Mouse (Mus musculus): ENCODE results near the gene Olfr709-ps1. TPM values are rescaled to one million over a fixed set of nuclear protein-coding genes. Genes with fewer than 3 reads are reported as not detected.
"Not testable (repeated sequence)": the region's sequence is repeated elsewhere in the genome, so short reads cannot be mapped to it uniquely, and the experiment has no call there.

The Olfr709-ps1 gene
- total RNA-seq (2015): not detected in 2 replicates
- total RNA-seq (2017): not detected in 2 replicates

DNA sequence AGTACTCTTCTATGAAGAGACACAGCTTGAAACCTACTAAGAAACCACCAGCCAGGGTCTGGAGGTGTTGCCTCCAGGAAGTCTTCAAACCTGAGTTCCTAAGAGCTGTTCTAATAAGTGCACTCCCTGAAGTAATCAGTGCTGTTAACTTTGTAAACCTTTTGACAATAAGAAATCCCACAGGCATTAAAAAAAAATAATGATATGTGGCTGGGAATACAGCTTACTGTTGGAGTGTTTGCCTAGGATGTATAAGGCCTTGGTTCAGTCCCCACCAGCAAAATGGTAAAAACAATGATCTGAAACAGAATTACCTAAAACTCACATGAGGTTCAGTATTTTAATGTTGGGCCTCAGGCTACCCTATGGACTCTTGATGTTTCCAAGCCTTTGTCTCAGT, at the start of gene Olfr709-ps1:
Olfr709-ps1 (minus strand) TSS at position 101 of the 400 bp plus-strand sequence.
- ATAC-seq (ENCODE audit: poor library complexity, severe bottlenecking): no peak

DNA sequence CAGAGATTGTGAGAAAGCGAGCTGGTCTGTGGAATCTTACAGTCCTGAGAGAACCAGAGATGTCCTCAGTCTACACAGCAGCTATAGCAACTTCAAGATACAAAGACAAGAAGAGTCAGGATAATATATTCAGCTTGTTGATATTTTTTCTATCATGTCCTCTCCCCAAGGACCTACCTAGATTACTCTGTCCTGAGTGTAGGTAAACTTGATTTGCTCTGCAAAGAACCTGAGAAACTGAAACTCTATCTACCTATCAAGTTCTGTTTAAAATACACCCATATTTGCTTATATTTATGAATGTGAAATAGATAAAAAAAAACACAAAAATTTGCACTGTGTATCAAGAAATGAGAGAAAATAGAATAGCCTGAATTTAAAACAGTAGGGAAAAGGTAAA, 43.3 kb upstream of the Olfr709-ps1 start, which contains the start of gene Olfr711:
Olfr711 (minus strand) TSS at position 101 of the 400 bp plus-strand sequence.
- ATAC-seq (ENCODE audit: poor library complexity, severe bottlenecking): no peak

DNA sequence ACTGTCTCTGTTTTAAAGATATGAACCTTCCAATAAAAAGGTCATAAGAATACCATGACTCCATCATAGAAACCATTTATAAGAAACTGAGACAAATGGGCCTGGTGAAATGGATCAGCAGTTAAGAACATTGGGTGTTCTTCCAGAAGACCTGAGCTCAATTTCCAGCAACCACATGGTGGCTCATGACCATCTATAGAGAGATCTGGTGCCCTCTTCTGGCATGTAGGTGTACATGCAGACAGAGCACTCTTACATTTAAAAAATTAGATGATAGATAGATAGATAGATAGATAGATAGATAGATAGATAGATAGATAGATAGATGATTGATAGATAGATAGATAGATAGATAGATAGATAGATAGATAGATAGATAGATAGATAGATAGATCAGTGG, 35.5 kb upstream of the Olfr709-ps1 start:
- not testable (repeated sequence) for ATAC-seq (ENCODE audit: poor library complexity, severe bottlenecking)

DNA sequence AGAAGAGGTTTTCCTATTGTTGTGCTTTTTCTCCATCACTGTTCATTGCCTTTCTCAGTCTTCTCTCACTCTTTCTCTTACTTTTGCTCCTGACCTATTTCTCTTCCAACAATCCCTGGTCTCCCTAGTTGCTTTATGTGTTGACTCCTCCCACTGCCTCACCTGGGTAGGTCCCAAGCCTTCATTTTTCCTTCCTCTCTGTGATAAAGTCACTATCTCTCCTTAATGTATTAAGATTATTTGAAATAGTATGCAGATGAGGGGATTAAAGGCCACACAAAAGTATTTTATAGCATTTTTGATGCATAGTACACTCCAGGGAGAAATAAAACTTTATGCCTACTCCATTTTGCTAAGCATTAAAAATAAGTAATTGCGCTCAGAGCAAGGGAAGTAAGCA, 31.8 kb upstream of the Olfr709-ps1 start, which contains the start of gene Olfr6:
Olfr6 (minus strand) TSS at position 101 of the 400 bp plus-strand sequence.
- no peak for ATAC-seq (ENCODE audit: poor library complexity, severe bottlenecking)

DNA sequence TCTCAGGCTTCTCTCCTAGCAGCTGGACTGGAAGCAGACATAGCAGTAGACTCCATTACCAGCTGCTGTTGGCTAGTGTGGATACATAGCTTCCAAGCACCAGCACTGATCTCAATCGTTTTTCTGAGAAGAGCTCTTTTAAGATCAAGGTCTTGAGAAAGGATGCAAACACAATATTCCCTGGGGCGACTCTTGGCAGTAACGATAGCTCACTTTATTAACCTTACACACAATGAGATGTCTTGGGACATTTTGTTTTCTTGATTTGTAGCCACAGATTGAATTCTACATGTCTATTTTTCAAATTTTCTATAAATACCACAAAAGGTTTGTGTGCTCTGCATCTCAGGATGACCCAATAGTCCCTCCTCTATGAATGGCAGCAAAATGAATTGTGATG, 16.2 kb upstream of the Olfr709-ps1 start, which contains the start of gene Olfr710:
Olfr710 (minus strand) TSS at position 101 of the 400 bp plus-strand sequence.
- no peak for ATAC-seq (ENCODE audit: poor library complexity, severe bottlenecking)

DNA sequence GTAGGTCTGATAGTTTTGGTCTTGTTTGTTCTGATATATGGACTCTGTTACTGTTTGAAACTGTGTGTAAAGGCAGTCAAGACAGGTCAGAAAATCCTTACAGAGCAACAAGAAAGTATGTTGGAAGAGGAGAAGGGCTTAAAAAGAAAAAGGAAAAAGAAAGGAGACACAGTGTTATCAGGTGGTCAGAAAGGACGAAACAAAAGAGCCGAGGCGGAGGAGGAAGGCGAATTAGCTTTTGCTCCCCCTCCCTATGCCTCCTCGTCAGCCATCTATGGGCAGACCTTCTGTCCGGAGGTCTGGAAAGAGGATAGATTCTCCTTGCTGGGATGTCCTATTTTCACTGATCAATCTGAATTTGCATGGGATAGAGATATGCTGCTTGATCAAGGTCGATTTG, 11.1 kb downstream of the Olfr709-ps1 start:
- ATAC-seq (ENCODE audit: poor library complexity, severe bottlenecking): not testable (repeated sequence)

DNA sequence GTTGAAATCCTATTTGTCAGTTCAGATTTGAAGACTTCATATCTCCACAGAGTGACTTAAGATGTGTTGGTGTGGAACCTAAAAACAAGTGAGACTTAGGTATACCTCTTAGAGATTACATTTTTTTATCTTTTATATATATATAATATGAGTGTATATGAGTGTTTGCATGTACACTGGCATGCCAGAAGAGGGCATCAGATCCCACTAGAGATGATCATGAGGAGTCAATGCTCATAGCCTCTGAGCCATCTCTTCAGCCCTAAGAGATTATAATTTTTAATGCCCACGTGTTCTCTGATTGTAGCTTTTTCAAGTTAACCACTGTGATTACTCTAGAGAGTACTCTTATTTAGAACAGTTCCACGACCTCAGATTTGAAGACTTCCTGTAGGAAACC, 24.3 kb downstream of the Olfr709-ps1 start, which contains the start of gene Olfr1532-ps1:
Olfr1532-ps1 (plus strand) TSS at position 326 of the 400 bp plus-strand sequence.
- no peak for ATAC-seq (ENCODE audit: poor library complexity, severe bottlenecking)

DNA sequence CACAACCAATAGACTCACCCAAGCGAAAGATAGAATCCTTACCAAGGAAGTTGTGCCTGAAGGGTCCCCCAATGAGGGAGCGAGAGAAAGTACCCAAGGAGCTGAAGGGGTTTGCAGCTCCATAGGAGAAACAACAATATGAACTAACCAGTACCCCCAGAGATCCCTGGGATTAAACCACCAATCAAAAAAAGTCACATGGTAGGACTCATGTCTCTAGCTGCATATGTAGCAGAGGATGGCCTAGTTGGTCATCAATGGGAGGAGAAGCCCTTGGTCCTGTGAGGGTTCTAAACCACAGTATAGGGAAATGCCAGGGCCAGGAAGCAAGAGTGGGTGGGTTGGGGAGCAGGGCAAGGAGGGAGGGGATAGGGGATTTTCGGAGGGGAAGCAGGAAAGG, 30.9 kb downstream of the Olfr709-ps1 start, which contains the start of gene Olfr707:
Olfr707 (minus strand) TSS at position 101 of the 400 bp plus-strand sequence.
- not testable (repeated sequence) for ATAC-seq (ENCODE audit: poor library complexity, severe bottlenecking)

DNA sequence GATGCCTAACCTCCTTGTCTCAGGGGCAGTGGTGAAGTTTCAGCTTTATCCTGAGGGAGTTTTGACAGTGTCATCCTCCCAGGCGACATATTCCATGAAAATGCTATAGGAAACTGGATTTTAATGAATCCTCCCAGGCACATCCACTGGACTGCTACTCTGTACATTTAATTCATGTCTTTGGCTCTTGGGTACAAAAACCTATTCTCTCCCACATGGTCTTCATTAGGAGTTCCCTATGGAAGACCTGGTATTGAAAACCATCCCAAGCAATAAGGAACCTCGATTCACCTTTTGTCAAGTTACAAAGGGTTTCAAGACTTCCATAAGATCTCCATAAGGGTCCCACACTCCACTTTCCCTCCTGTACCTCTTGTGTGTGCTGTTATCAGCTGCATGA, 44.0 kb downstream of the Olfr709-ps1 start, which contains the start of gene Olfr706:
Olfr706 (minus strand) TSS at position 101 of the 400 bp plus-strand sequence.
- ATAC-seq (ENCODE audit: poor library complexity, severe bottlenecking): no peak

DNA sequence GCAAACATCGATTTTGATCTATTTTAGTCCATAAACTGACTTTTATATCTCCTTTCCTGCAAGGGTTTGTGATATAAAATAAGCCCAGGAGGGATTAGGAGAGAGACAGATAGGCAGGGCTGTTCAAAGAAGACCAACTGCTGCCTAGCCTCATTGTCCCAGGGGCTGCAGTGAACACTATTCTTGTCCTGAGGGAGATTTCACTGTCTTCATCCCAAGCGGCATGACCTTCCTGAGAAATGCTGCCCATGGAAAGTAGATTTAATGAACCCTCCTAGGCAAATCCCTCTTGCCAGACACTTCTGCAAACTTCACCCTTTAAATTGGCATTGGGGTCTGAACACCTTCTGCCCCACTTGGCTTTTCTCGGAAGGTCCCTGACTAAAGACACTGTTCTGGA, 55.2 kb downstream of the Olfr709-ps1 start, which contains the start of gene Olfr705:
Olfr705 (minus strand) TSS at position 101 of the 400 bp plus-strand sequence.
- no peak for ATAC-seq (ENCODE audit: poor library complexity, severe bottlenecking)

Other genes starting within 250 kb of the Olfr709-ps1 start
- gene Olfr694, start 240.4 kb downstream of the Olfr709-ps1 start, total RNA-seq (2015): 0.04 TPM in 1 of 2 replicates, not detected in the other
- not detected in 2 replicates for gene Olfr694, start 240.4 kb downstream of the Olfr709-ps1 start, total RNA-seq (2017)
- not detected in 2 replicates for gene Olfr695, start 215.8 kb downstream of the Olfr709-ps1 start, total RNA-seq (2015)
- gene Olfr695, start 215.8 kb downstream of the Olfr709-ps1 start, total RNA-seq (2017): not detected in 2 replicates
- not detected in 2 replicates for gene Olfr697, start 189.8 kb downstream of the Olfr709-ps1 start, total RNA-seq (2015)
- gene Olfr697, start 189.8 kb downstream of the Olfr709-ps1 start, total RNA-seq (2017): not detected in 2 replicates
- gene Olfr698, start 176.8 kb downstream of the Olfr709-ps1 start, total RNA-seq (2015): not detected in 2 replicates
- not detected in 2 replicates for gene Olfr698, start 176.8 kb downstream of the Olfr709-ps1 start, total RNA-seq (2017)
- gene Olfr699, start 139.0 kb downstream of the Olfr709-ps1 start, total RNA-seq (2015): not detected in 2 replicates
- not detected in 2 replicates for gene Olfr699, start 139.0 kb downstream of the Olfr709-ps1 start, total RNA-seq (2017)
- not detected in 2 replicates for gene Olfr700, start 123.4 kb downstream of the Olfr709-ps1 start, total RNA-seq (2015)
- 0.73 TPM in 1 of 2 replicates, not detected in the other for gene Olfr700, start 123.4 kb downstream of the Olfr709-ps1 start, total RNA-seq (2017)
- gene Olfr701, start 118.1 kb downstream of the Olfr709-ps1 start, total RNA-seq (2015): not detected in 2 replicates
- not detected in 2 replicates for gene Olfr701, start 118.1 kb downstream of the Olfr709-ps1 start, total RNA-seq (2017)
- gene Olfr702, start 98.3 kb downstream of the Olfr709-ps1 start, total RNA-seq (2015): not detected in 2 replicates
- not detected in 2 replicates for gene Olfr702, start 98.3 kb downstream of the Olfr709-ps1 start, total RNA-seq (2017)
- not detected in 2 replicates for gene Olfr703, start 88.9 kb downstream of the Olfr709-ps1 start, total RNA-seq (2015)
- gene Olfr703, start 88.9 kb downstream of the Olfr709-ps1 start, total RNA-seq (2017): not detected in 2 replicates
- gene Olfr704, start 69.0 kb downstream of the Olfr709-ps1 start, total RNA-seq (2015): not detected in 2 replicates
- not detected in 2 replicates for gene Olfr704, start 69.0 kb downstream of the Olfr709-ps1 start, total RNA-seq (2017)
- gene Olfr705, start 55.3 kb downstream of the Olfr709-ps1 start, total RNA-seq (2015): not detected in 2 replicates
- gene Olfr705, start 55.3 kb downstream of the Olfr709-ps1 start, total RNA-seq (2017): not detected in 2 replicates
- gene Olfr706, start 44.1 kb downstream of the Olfr709-ps1 start, total RNA-seq (2015): not detected in 2 replicates
- not detected in 2 replicates for gene Olfr706, start 44.1 kb downstream of the Olfr709-ps1 start, total RNA-seq (2017)
- not detected in 2 replicates for gene Olfr707, start 31.0 kb downstream of the Olfr709-ps1 start, total RNA-seq (2015)
- not detected in 2 replicates for gene Olfr707, start 31.0 kb downstream of the Olfr709-ps1 start, total RNA-seq (2017)
- gene Olfr1532-ps1, start 24.2 kb downstream of the Olfr709-ps1 start, total RNA-seq (2015): not detected in 2 replicates
- gene Olfr1532-ps1, start 24.2 kb downstream of the Olfr709-ps1 start, total RNA-seq (2017): not detected in 2 replicates
- not detected in 2 replicates for gene Olfr710, start 16.1 kb upstream of the Olfr709-ps1 start, total RNA-seq (2015)
- not detected in 2 replicates for gene Olfr710, start 16.1 kb upstream of the Olfr709-ps1 start, total RNA-seq (2017)
- gene Olfr6, start 31.7 kb upstream of the Olfr709-ps1 start, total RNA-seq (2015): not detected in 2 replicates
- gene Olfr6, start 31.7 kb upstream of the Olfr709-ps1 start, total RNA-seq (2017): not detected in 2 replicates
- gene Olfr711, start 43.2 kb upstream of the Olfr709-ps1 start, total RNA-seq (2015): not detected in 2 replicates
- gene Olfr711, start 43.2 kb upstream of the Olfr709-ps1 start, total RNA-seq (2017): not detected in 2 replicates
- not detected in 2 replicates for gene Olfr2, start 73.9 kb upstream of the Olfr709-ps1 start, total RNA-seq (2015)
- gene Olfr2, start 73.9 kb upstream of the Olfr709-ps1 start, total RNA-seq (2017): under 0.01 TPM in 1 of 2 replicates, not detected in the other
- not detected in 2 replicates for gene Olfr713, start 99.0 kb upstream of the Olfr709-ps1 start, total RNA-seq (2015)
- gene Olfr713, start 99.0 kb upstream of the Olfr709-ps1 start, total RNA-seq (2017): not detected in 2 replicates
- gene Olfr714, start 138.8 kb upstream of the Olfr709-ps1 start, total RNA-seq (2015): not detected in 2 replicates
- gene Olfr714, start 138.8 kb upstream of the Olfr709-ps1 start, total RNA-seq (2017): not detected in 2 replicates
- not detected in 2 replicates for gene Olfr17, start 161.0 kb upstream of the Olfr709-ps1 start, total RNA-seq (2015)
- gene Olfr17, start 161.0 kb upstream of the Olfr709-ps1 start, total RNA-seq (2017): not detected in 2 replicates
- gene Olfr715b, start 178.2 kb upstream of the Olfr709-ps1 start, total RNA-seq (2015): not detected in 2 replicates
- gene Olfr715b, start 178.2 kb upstream of the Olfr709-ps1 start, total RNA-seq (2017): not detected in 2 replicates
- gene Olfr715, start 198.9 kb upstream of the Olfr709-ps1 start, total RNA-seq (2015): not detected in 2 replicates
- not detected in 2 replicates for gene Olfr715, start 198.9 kb upstream of the Olfr709-ps1 start, total RNA-seq (2017)
- not detected in 2 replicates for gene Olfr716, start 206.1 kb upstream of the Olfr709-ps1 start, total RNA-seq (2015)
- 0.07 TPM in 1 of 2 replicates, not detected in the other for gene Olfr716, start 206.1 kb upstream of the Olfr709-ps1 start, total RNA-seq (2017)
- gene Nlrp14, start 234.8 kb upstream of the Olfr709-ps1 start, total RNA-seq (2015): not detected in 2 replicates
- not detected in 2 replicates for gene Nlrp14, start 234.8 kb upstream of the Olfr709-ps1 start, total RNA-seq (2017)

Data from megakaryocyte, adult 5-6 weeks (primary cell).